Mouse (Mus musculus) cerebellum, postnatal 10 days (tissue): ENCODE measurements at regions not wholly inside any gene's neighbourhood (a gene's known extent, or its start where the extent isn't known, plus 50 kb on each side); places are given as distances from the start of the nearest gene placed in this dataset.

Source experiments
- DNase-seq, 2 experiments: peaks; one replicate each; pipeline ENCODE4 v3.0.0; 2021; ENCODE audit warnings: mixed read lengths in 2 of 2

- DNase-seq: peak; percentile 53 to 63
These were observed 348.6 kb downstream of the Ankrd7 start for GRCm38 (mm10) chr6:19214700-19215099.

GRCm38 (mm10) chr6:19215124-19215523, 349.0 kb downstream of the Ankrd7 start:
- DNase-seq: peak; percentile 69 to 70

- DNase-seq: no peak
These were observed 398.1 kb downstream of the Ankrd7 start for GRCm38 (mm10) chr6:19264075-19264819.

- no peak for DNase-seq
These were observed 407.1 kb downstream of the Ankrd7 start for GRCm38 (mm10) chr6:19273207-19273606.

- peak; percentile 80 to 87 for DNase-seq
These were observed 416.7 kb downstream of the Ankrd7 start for GRCm38 (mm10) chr6:19282682-19283333.

- DNase-seq: no peak
These were observed 466.5 kb downstream of the Ankrd7 start for GRCm38 (mm10) chr6:19332659-19333058.

GRCm38 (mm10) chr6:19335653-19336052, 469.5 kb downstream of the Ankrd7 start:
- DNase-seq: no peak

GRCm38 (mm10) chr6:19338470-19338869, 472.4 kb downstream of the Ankrd7 start:
- DNase-seq: no peak
